Mouse (Mus musculus): Measurements from ENCODE around the gene Brf1.
A peak's percentile ranks its signal among the peaks of the same experiment; 100 is the strongest.

Gene Brf1

DNA sequence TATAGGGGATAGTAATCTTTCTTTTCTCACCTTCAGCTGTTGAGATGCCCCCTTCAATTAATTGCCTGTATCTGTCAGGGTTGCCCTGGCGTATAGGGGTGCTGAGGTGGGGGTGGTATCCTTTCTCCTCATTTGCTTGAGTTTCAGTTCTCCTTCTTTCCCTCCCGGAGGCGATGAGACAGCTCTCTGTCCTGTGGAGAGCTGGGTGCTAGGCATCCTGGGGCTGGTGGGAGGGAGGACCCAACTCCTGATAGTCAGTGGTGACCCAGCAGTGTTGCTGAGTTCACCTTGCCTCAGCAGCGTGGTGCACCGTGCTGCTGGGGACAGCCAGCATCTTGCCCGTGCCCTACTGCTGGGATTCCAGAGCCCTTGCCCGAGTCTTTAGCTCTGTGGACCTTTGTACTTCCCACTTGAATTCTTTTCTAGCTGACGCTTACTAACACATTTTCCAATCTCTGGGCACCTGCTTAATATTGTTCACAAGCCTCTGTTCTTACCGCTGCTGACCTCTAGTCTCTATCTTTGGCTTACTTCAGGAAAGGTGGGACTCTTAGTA is 17.0 kb upstream of the Brf1 start:
- DNase-seq (ENCODE audit: low spot score in 2 of 2): no peak

DNA sequence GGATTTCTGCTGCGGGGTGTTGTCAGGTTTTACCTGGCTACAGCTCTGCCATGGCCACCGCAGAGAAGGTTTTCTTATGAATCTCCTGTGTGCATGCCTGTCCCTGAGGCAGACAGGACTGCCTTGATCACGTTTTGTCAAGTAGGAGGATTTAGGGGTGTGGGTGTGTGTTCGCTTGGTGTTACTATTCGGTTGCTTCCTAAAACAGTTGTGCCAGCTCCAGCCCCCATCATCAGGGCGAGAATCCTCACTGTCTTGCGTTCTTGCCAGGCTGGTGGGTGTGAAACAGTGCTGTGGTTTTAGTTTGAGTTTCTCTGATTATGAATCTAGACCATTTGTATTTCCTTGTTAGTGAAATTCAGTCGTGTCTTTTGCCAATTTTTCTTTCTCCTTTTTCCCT is 16.5 kb upstream of the Brf1 start:
- no peak for DNase-seq (ENCODE audit: low spot score in 2 of 2)

DNA sequence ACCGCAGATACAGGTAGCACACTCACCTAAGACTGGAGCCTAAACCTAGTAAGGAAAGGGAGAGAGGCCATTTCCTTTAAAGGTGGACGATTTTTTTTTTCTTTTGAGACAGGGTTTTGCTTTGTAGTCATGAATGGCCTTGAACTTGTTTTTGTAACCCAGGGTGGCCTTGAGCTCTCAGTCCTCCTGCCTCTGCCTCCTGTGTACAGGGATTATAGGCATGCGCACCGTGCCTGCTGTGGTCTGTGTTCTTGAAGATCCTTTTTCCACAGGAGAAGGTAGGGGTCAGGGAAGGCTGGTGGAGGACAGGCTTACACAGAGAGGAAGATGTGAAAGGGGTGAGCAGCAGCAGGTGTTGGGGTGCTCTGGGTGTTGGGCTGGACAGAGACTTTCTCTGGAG is 15.5 kb upstream of the Brf1 start:
- DNase-seq (ENCODE audit: low spot score in 2 of 2): no peak

DNA sequence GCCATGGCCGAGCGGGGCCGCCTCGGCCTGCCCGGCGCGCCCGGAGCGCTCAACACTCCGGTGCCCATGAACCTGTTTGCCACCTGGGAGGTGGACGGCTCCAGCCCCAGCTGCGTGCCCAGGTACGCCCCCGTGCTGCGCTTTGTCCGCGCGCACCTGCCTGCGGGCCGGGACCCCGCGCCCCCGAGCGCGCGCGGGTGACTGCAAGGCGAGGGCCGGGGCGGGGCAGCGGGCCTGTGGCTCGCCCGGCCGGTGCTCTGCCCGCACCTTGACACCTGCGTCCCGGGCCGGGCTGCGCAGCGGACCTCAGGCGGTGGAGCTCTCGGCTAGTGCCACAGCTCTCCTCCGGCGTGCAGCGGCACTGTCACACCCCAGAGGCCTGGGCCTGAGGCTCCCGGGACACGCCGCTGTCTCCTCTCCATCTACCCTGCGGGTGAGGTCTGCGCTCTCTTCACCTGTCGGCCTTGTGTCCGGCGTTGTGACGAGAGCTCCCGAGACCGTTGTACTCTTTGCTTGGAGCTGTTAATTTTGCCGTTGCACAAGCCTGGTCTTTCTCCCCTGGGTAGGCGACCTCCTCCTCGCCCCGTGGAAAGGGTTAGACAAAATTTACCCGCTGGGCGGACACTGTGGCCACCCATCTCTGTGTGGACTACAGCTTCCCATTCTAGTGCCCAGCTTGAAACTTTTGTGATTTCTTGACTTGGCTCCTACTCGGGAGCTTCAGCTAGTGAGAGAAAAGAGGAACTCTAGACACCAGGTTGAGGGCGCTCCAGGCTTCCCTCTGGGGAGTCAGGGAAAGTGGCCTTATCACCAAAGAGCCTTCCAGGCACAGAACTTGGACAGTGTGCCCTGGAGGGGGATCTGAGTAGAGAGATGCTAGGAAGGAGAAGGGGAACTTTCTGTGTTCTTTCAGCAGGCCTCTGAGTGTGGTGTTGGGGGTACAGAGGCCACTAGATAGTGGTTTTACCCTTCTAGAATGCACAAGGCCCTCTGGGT is 14.4 kb upstream of the Brf1 start:
- DNase-seq (ENCODE audit: low spot score in 2 of 2): peak; percentile 38 to 47

DNA sequence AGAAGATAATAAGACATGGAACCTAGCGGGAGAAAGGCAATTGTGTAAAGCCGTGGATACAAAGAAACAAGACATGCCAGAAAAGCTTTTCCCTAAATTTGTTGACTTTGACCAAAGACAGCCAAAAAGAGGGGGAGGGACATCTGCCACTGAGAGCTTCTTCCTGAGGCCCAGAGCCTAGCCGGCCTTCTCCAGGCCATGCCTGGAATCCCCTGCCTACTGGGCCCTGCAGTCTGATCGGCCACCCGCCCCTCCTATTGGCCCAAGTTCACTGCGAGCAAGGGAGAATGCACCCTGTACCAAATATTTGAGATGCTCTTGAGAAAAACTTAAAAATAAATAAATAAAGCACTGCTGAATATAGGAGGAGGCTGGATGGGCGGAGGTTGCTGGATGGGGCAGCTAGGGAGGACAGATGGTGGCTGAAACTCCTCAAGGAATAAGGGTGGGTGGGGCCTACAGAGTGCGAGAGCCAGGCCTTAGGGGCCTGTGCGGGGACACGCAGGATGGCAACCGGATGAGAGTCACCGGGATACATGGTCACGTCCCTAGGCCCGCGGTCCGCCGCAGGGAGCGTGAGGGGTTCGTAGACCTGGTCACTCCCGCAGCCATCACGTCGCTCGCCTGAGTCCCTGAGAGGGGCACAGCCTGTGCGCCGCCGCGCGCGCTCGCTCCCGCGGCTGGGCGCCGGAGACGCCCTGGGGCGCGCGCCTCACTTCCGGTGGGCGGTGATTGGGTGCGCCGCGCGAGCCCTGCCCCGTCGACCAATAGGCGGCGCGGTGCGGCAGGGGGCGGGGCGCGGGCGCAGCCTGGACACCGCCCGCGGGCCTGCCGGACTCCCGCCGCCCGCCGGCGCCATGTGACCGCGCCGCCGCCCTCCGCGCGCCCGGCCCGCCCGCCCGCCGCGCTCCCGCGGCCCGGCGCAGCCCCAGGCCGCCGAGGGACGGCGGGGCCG is 13.4 kb upstream of the Brf1 start, which contains the start of gene Pacs2:
TSS of gene Pacs2 (plus strand) at position 905 of the 955 bp plus-strand sequence.
- peak; percentile 90 to 92 for DNase-seq (ENCODE audit: low spot score in 2 of 2)

DNA sequence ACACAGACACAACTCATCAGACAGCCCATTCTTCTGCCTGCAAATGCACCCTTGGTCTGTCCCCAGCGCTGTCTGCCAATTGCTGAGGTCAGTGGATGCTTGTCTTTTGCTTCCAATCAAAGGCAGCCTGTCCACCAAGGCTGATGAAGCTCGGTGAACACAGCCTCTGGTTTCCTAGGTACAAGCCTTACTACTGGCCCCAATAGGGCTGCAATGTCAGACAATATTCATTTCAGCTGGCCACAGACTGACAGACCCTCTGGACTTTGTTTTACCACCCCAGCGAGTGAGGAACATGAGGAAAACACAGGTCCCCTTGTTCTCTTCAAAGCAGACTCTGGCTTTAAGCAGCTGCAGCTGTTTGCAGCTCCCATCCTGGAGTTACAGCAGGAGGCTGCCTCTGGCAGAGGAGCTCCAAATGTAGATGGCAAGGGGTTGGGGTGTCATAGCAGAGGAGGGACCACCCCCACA is 12.6 kb upstream of the Brf1 start:
- DNase-seq (ENCODE audit: low spot score in 2 of 2): no peak

DNA sequence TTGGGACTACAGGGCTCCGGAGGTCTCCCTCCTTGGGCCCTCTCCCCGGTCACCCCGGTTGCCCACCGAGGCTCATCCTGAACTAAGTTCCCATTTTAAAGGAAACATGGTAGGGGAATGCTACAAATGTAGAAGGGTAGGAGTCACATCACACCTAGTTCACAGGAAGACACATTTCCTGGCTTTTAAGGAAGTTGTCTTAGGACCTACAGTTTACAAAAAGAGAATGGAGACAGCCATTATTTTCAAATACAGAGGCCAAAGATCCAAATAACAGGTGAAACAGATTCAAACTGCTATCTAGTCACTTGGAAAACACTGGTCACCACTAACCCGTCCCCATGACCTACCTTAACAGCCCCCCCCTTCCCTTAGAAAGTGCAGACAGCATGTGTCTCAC is 11.9 kb upstream of the Brf1 start:
- DNase-seq (ENCODE audit: low spot score in 2 of 2): no peak

DNA sequence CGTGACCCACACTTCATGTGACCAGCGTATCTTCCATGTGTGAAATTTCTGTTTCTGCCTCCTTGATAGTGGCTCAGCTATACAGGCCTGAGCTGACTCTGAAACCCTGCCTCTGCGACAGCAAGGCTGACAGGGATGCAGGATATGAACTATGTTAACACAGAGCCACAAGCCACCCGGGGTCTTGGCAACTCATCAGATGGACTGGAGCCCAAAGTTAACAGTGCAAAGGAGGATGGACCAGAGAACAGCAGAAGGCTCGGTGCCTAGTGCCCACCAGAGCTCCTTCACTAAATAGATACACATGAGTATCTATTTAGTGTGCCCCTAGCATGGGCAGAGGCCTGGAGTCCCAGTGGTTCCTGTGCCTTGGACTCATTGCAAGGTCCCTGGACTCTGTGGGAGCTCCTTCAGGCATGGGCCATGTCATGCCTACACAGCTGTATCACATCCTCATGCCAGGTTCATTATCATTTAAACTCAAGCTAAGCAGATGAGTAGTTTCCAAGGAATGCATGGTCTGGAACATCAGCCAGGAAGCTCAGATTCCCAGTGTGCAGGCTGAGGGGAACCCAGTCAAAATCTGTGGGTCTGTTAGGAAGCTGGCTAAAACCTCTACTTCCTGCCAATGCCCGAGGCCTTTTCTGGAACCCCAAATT is 11.3 kb upstream of the Brf1 start:
- DNase-seq (ENCODE audit: low spot score in 2 of 2): no peak

DNA sequence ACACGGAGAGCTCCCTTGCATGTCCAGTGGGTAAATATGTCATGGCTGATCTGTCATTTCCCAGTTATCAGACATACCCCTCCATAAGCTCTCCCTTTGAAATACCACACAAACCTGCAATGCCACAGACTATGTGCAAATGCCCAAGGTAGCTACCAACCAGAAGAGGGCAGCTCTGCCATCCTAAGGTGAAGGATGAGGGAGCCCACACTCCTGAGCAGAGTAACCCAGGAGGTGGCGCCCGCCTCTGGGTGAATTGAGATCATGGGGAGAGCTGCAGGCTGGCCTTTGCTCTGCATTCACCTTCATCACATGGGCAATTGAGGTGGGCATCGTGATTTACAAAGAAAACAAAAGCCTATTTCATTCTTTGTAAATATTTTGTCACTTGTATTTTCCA is 4.5 kb upstream of the Brf1 start:
- DNase-seq (ENCODE audit: low spot score in 2 of 2): peak; percentile 62 to 69

DNA sequence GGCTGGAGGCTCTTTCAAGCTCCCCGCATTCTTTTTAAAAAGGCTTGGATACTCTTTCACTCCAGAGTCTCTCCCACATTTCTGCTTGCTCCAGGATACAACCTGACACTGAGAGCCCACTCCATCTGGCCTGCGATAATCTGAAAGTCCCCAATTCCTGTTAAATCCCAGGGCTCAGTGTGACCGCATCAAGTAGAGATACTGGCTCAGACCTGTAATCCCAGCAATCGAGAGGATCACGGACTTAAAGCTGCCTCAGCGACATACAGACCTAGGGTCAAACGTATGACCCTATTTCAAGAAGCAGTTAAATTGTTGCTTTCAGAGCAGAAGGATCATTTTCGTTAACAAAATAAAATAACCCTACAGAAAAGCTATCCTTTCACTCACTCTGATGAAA is 3.5 kb upstream of the Brf1 start:
- DNase-seq (ENCODE audit: low spot score in 2 of 2): no peak

DNA sequence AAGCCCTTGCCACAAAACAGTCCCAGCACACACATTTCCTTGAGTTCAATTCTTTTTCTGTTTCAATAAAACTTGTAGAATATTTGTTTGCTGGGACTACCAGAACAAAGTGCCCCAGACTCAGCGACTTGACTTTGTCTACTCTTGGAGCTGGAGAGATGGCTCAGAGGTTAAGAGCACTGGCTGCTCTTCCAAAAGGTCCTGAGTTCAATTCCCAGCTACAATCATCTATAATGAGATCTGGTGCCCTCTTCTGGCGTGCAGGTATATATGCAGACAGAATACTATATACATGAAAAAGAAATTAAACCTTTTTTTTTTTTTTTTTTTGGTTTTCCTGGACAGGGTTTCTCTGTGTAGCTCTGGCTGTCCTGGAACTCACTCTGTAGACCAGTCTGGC is 2.2 kb upstream of the Brf1 start:
- DNase-seq (ENCODE audit: low spot score in 2 of 2): no peak

DNA sequence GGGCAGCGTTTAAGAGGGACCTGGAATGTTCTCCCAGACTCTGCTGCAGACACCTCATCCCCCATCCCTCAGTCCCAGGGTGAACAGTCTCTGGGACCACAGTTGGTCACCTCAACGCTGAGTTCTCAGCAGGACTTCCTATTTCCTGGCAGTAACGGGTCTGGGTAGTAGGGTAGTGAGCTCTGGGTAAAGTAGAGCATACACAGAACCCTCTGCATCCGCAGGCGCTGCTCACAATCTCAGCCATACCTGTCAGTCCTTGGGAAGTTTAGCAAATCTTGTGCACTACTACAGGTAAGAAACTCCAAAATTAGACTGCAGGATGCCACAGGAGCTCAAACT is 600 bp upstream of the Brf1 start:
- DNase-seq (ENCODE audit: low spot score in 2 of 2): no peak

DNA sequence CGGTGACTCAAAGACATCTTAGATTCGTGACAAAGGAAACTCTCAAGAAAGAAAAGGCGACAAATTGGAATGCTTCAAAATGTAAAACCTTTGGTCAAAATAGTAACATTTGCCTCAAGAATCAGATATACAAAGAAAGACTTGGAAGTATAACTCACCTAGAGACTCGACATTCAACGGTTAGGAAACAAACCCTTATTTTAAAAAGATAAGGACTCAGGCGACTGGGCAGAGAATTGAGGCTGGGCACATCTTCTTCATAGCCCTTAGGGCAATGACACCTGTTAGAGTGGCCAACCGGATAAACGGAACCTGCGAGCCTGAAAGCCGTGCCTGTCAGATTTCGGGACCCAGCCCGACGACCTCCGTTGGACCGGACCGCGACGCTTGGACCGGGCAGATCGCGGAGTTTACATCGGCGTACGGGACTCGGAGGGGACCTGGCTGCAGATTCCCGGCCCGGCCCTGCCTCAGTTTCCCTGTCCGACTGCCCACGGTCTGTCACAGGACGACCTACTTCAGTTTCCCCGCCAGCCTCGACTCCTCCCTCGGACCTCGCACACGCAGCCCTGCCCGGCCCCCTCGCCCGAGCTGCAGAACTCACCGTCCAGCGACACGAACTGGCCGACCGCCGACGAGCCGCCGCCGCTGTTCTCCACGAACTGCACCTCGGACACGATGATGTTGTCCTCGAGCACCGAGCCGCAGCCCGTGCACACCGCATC is 773 bp downstream of the Brf1 start:
- DNase-seq (ENCODE audit: low spot score in 2 of 2): no peak

DNA sequence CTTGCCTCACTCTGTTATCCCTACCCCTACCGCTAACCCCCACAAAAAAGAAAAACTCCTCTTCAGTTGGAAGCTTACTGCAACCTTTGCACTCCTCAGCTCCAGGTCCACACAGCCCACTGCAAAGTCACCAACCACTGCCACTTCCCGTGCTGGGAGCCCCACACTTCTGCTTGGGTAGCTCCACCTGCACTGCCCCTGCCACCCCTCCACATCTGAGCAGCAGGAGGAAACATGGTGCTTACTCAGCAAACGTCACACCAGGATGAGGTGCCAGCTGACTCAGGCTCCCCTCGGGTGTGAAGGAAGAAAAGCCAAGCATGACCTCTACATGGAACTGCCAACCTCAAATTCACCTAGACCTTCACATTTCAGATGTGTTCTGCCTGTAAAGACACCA is 6.4 kb downstream of the Brf1 start:
- DNase-seq (ENCODE audit: low spot score in 2 of 2): no peak

DNA sequence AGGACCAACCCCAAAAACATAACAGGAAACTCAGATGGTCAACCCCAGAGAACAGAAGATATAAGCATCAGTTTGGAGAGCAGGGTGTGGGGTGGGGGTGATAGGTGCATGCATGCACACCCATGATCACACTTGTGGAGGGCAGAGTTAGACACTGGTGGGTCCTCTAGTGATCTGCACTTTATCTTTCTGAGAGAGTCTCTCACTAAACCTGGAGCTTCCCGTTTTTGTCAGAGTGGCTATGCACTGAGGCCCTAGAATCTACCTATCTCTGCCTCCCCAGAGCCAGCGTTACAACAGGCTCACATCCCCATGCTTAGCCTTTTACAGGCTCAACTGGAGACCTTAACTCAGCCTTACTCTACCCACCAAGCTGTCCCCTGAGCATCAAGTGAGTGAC is 9.1 kb downstream of the Brf1 start:
- no peak for DNase-seq (ENCODE audit: low spot score in 2 of 2)

DNA sequence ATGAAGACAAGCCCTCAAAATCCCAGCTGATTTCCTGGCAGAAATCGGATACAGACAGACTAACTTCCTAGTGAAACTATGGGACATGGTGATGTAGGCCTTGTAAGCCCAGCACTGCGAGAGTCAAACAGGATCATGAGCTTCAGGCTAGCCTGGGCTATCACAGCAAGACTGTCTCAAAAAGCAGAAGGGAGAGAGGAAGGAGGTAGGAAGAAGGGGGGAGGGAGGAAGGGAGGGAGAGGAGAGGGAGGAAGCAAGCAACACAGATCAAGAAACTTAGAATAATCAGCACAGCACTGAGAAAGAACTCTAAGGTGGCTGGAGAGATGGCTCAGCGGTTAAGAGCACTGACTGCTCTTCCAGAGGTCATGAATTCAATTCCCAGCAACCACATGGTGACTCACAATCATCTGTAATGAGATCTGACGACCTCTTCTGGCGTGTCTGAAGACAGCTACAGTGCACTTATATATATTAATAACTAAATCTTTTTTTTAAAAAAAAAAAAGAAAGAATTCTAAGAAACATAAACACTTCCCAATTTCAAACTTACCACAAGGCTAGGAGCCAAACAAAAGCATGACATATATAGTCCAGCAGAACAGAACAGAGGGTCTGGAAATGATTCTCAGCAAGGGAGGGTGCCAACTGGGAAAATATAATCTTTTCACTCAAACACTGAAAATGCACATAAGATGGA is 9.6 kb downstream of the Brf1 start:
- no peak for DNase-seq (ENCODE audit: low spot score in 2 of 2)

DNA sequence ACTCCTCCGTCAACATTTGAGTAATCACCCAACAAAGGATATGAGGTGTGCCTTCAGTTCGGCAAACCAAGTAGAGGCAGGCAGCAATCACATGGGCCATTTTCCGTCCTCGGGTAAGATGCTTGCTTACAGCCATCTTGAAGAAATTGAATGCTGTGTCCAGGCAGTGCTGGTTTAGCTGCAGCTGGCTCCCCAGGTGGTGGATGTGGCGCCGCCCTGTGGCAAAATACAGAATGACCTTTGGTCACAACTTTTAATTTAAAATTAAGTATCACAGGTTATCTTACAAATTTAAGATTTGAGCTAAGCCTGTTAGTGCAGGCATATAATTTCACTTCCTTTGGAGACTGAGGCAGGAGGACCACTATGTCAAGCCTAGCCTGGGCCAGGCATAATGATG is 12.6 kb downstream of the Brf1 start:
- no peak for DNase-seq (ENCODE audit: low spot score in 2 of 2)

DNA sequence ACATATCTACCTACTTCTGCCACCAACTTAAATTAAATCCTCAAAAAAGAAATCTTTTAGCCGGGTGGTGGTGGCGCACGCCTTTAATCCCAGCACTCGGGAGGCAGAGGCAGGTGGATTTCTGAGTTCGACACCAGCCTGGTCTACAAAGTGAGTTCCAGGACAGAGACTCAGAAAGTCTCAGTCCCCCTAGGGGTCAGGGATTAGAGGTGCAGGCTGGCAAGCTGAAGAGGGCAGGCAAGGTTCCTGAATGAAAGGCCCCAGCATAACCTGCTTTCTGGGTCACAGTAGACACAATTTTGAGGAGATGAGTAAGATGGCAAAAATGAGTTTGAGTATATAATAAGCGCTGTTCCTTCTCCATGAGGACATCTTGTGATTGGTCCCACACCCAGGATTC is 15.2 kb downstream of the Brf1 start:
- DNase-seq (ENCODE audit: low spot score in 2 of 2): no peak

DNA sequence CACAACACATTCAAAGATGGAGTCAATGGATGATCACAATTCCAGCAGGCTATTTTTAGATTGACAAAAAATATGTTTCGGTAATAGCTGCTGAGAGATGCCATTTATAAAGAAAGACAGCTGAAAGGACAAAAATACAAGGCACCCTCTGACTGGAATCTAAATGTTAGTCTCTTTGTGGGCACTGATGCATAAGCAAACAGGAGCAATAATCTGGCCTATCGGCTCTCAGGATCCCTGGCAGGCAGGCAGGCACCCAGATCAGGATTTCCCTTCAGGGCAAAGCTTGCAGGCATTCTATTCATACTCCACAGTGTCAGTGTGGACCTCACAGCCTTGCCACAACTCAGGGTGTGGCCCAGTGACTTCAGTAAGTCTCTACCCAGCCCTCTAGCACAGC is 18.5 kb downstream of the Brf1 start:
- DNase-seq (ENCODE audit: low spot score in 2 of 2): no peak

DNA sequence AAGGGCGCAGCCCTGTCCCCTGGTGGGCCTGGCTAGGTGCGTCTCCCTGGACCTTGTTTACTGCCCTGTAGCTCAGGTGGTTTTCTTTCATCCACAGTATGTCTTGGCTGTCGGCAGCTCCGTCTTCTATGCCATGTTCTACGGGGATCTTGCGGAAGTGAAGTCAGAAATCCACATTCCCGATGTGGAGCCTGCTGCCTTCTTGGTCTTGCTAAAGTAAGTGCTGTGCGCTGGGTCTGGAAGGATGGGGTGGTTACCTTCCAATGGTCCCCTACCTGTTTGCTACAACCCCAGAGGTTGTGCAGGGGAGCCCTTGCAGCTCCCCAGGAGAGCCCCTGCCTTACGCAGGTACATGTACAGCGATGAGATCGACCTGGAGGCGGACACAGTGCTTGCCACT is 23.3 kb downstream of the Brf1 start:
- DNase-seq (ENCODE audit: low spot score in 2 of 2): no peak
